Mouse (Mus musculus): ENCODE measurements around the gene Nek7. TPM values are rescaled to one million over a fixed set of nuclear protein-coding genes. Genes with fewer than 3 reads are reported as not detected.

Nek7 gene
- total and polyA plus RNA-seq, 3 experiments, result 4.7 to 9.1 TPM; not detected in 1

GRCm38 (mm10) chr1:138449476-138449851, 170.5 kb downstream of the Nek7 start:
- Histone ChIP-seq H3K27me3 (ENCODE audit: control insufficient read depth in 1 of 2, insufficient read depth in 2 of 2, low read length in 2 of 2) (no peaks in the 10 kb centered on the region), H3K27ac (ENCODE audit: control insufficient read depth, low read depth, low read length) (no peak overlapping the region), H3K4me1 (ENCODE audit: control insufficient read depth in 1 of 2, insufficient read depth in 2 of 2, low read length in 2 of 2) (no peaks in the 10 kb centered on the region), H3K9me3 (replicated peaks; ENCODE audit: insufficient read depth, low read length) (no peaks in the 10 kb centered on the region), H3K36me3 (ENCODE audit: control insufficient read depth in 1 of 2, insufficient read depth in 2 of 2, low read length in 2 of 2) (no peaks in the 10 kb centered on the region), H3K9ac (ENCODE audit: control insufficient read depth, low read depth, low read length, poor library complexity, severe bottlenecking) (no peak overlapping the region), H3K79me2 (ENCODE audit: control insufficient read depth, insufficient read depth, low read length, poor library complexity) (no peaks in the 10 kb centered on the region), H3K4me3 (ENCODE audit: control insufficient read depth in 1 of 2, insufficient read depth in 1 of 2, low read depth in 2 of 2, low read length in 2 of 2) (no peak overlapping the region)
- TF ChIP-seq USF2 (IDR thresholded peaks at IDR 0.05; ENCODE audit: borderline replicate concordance in 1 of 2, insufficient read depth in 1 of 2, low read depth in 1 of 2, low read length in 2 of 2) (no peak), ELF1 (IDR thresholded peaks at IDR 0.05; ENCODE audit: low read depth, low read length) (no peak), RAD21 (IDR thresholded peaks at IDR 0.05; ENCODE audit: low read depth, low read length) (no peak), SMC3 (IDR thresholded peaks at IDR 0.05; ENCODE audit: low read depth, low read length) (no peak)
- DNase-seq (ENCODE audit: low read depth, low spot score), result no peak

GRCm38 (mm10) chr1:138448635-138449475, 171.1 kb downstream of the Nek7 start:
- no peak overlapping the region for H3K27ac ChIP-seq (ENCODE audit: control insufficient read depth, low read depth, low read length)

GRCm38 (mm10) chr1:138446846-138447245, 173.1 kb downstream of the Nek7 start:
- DNase-seq (ENCODE audit: low read depth, low spot score), result no peak
- H3K9ac ChIP-seq (ENCODE audit: control insufficient read depth, low read depth, low read length, poor library complexity, severe bottlenecking), result no peak overlapping the region
- no peaks in the 10 kb centered on the region for H3K4me1 ChIP-seq (ENCODE audit: control insufficient read depth in 1 of 2, insufficient read depth in 2 of 2, low read length in 2 of 2)
- H3K27me3 ChIP-seq (ENCODE audit: control insufficient read depth in 1 of 2, insufficient read depth in 2 of 2, low read length in 2 of 2), result no peaks in the 10 kb centered on the region
- H3K79me2 ChIP-seq (ENCODE audit: control insufficient read depth, insufficient read depth, low read length, poor library complexity), result no peaks in the 10 kb centered on the region
- TF ChIP-seq USF1 (IDR thresholded peaks at IDR 0.05; ENCODE audit: low read depth, low read length), result no peak
- TF ChIP-seq SIN3A (IDR thresholded peaks at IDR 0.05; ENCODE audit: low read length), result no peak
- no peak for TF ChIP-seq CHD2 (IDR thresholded peaks at IDR 0.05; ENCODE audit: low read length)
- TF ChIP-seq GABPA (IDR thresholded peaks at IDR 0.05; ENCODE audit: low read depth, low read length), result no peak
- no peak for TF ChIP-seq MYB (IDR thresholded peaks at IDR 0.05; ENCODE audit: low read depth, low read length)
- no peak for TF ChIP-seq MYC (IDR thresholded peaks at IDR 0.05; ENCODE audit: low read depth, low read length)
- TF ChIP-seq ZNF384 (IDR thresholded peaks at IDR 0.05; ENCODE audit: low read depth, low read length), result no peak
- TF ChIP-seq HCFC1 (IDR thresholded peaks at IDR 0.05; ENCODE audit: low read depth, low read length), result no peak
- H3K9me3 ChIP-seq (replicated peaks; ENCODE audit: insufficient read depth, low read length), result no peaks in the 10 kb centered on the region
- H3K4me3 ChIP-seq (ENCODE audit: control insufficient read depth in 1 of 2, insufficient read depth in 1 of 2, low read depth in 2 of 2, low read length in 2 of 2), result no peak overlapping the region
- no peaks in the 10 kb centered on the region for H3K36me3 ChIP-seq (ENCODE audit: control insufficient read depth in 1 of 2, insufficient read depth in 2 of 2, low read length in 2 of 2)
- no peak overlapping the region for H3K27ac ChIP-seq (ENCODE audit: control insufficient read depth, low read depth, low read length)

More at GRCm38 (mm10) chr1:138448635-138449475, 171.1 kb downstream of the Nek7 start:
- Histone ChIP-seq H3K4me1 (ENCODE audit: control insufficient read depth in 1 of 2, insufficient read depth in 2 of 2, low read length in 2 of 2) (no peaks in the 10 kb centered on the region), H3K27me3 (ENCODE audit: control insufficient read depth in 1 of 2, insufficient read depth in 2 of 2, low read length in 2 of 2) (no peaks in the 10 kb centered on the region), H3K36me3 (ENCODE audit: control insufficient read depth in 1 of 2, insufficient read depth in 2 of 2, low read length in 2 of 2) (no peaks in the 10 kb centered on the region), H3K79me2 (ENCODE audit: control insufficient read depth, insufficient read depth, low read length, poor library complexity) (no peaks in the 10 kb centered on the region), H3K9ac (ENCODE audit: control insufficient read depth, low read depth, low read length, poor library complexity, severe bottlenecking) (no peak overlapping the region), H3K4me3 (ENCODE audit: control insufficient read depth in 1 of 2, insufficient read depth in 1 of 2, low read depth in 2 of 2, low read length in 2 of 2) (no peak overlapping the region), H3K9me3 (replicated peaks; ENCODE audit: insufficient read depth, low read length) (no peaks in the 10 kb centered on the region)
- TF ChIP-seq CHD2 (IDR thresholded peaks at IDR 0.05; ENCODE audit: low read length) (no peak), ZNF384 (IDR thresholded peaks at IDR 0.05; ENCODE audit: low read depth, low read length) (no peak), MEF2A (IDR thresholded peaks at IDR 0.05; ENCODE audit: extremely low read depth, insufficient replicate concordance, low read depth, low read length, poor library complexity, severe bottlenecking) (no peak), CTCF (IDR thresholded peaks at IDR 0.05 in 2 of 3, conservative IDR thresholded peaks at IDR 0.05 in 1 of 3; ENCODE audit: control insufficient read depth in 1 of 3, insufficient read depth in 1 of 3, low read depth in 2 of 3, low read length in 3 of 3, poor library complexity in 1 of 3, severe bottlenecking in 1 of 3) (no peak), POLR2AphosphoS5 (IDR thresholded peaks at IDR 0.05; ENCODE audit: borderline replicate concordance, low read depth, low read length) (no peak), MAZ (IDR thresholded peaks at IDR 0.05; ENCODE audit: low read depth, low read length) (no peak), ZKSCAN1 (IDR thresholded peaks at IDR 0.05; ENCODE audit: low read depth, low read length) (no peak), GATA1 (IDR thresholded peaks at IDR 0.05; ENCODE audit: low read depth, low read length) (no peak), JUND (IDR thresholded peaks at IDR 0.05; ENCODE audit: low read depth, low read length) (no peak), MAX (IDR thresholded peaks at IDR 0.05; ENCODE audit: low read length) (no peak), EP300 (IDR thresholded peaks at IDR 0.05; ENCODE audit: low read depth in 1 of 2, low read length in 2 of 2) (no peak), HCFC1 (IDR thresholded peaks at IDR 0.05; ENCODE audit: low read depth, low read length) (no peak), USF2 (IDR thresholded peaks at IDR 0.05; ENCODE audit: borderline replicate concordance in 1 of 2, insufficient read depth in 1 of 2, low read depth in 1 of 2, low read length in 2 of 2) (no peak), POLR2AphosphoS2 (IDR thresholded peaks at IDR 0.05; ENCODE audit: low read length) (no peak), E2F4 (IDR thresholded peaks at IDR 0.05; ENCODE audit: borderline replicate concordance, low read depth, low read length) (no peak)
- no peak for DNase-seq (ENCODE audit: low read depth, low spot score)
